Mouse (Mus musculus): ENCODE results near the gene Nap1l4. TPM values are rescaled to one million over a fixed set of nuclear protein-coding genes. Genes with fewer than 3 reads are reported as not detected.

The Nap1l4 gene
- polyA plus RNA-seq, 1 experiment from 2014 or later: 335 TPM

DNA sequence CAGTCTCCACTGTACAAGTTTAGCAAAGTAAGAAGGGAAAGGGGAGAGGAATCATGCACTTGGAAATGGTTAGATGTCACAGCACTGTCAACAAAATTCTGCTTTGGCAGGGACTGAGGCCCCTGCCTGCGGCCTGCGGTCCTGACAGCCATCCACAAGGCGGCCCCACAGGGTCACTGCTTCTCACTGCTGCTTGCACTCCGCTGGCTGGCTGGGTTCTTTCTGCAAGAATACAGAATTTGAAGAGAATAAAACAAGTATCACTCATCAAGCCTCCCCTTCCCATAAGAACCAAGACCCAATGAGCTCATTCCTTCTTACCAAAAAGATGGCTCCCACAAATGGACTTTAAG is 34.5 kb downstream of the Nap1l4 start:
- H3K9ac ChIP-seq (replicated peaks): no peak overlapping the region
- WGBS: 93% methylated on average over 4 of the region's 4 CpGs
- H3K36me3 ChIP-seq: peaks cover 76% of the 10 kb centered on the region
- no peak overlapping the region for H3K4me3 ChIP-seq (replicated peaks)
- ATAC-seq (ENCODE audit: insufficient number of reproducible peaks, insufficient read depth, low FRiP score, low TSS enrichment, low read depth): no peak
- H3K9me3 ChIP-seq: no peaks in the 10 kb centered on the region
- H3K27ac ChIP-seq: no peak overlapping the region
- no peak overlapping the region for H3K4me2 ChIP-seq
- no peaks in the 10 kb centered on the region for H3K27me3 ChIP-seq
- no peaks in the 10 kb centered on the region for H3K4me1 ChIP-seq (replicated peaks)

DNA sequence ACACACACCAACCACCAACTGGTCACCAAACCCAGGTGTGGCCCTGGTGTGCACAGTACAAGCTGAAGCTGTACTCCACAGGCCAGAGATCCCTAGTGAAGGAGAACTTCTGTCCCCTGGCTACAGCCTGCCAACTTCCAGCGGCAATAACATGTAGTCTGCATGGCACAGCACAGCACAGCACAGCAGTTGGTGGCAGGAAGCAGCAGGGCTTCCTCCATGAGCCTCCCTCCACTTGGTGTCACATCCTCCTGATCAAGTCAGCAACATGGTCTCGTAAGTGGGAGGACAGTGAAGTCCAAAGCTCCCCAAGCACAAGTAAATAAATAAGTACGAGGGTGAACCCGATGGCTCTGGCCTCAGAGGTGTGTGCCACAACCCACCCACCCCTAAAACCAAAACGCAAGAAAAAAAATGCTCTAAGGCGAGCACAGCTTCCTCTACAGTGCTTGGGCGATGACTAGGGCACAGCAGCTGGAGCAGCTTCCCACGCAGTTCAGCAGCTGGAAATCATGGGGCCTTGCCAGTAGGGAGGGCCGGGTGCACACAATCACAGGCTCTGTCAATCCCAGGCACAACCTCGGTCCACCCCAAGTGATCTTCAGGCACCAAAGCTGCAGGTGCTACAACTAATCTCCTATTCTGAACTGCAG is 35.0 kb downstream of the Nap1l4 start:
- WGBS: 88% methylated on average over 10 of the region's 10 CpGs
- H3K4me3 ChIP-seq (replicated peaks): no peak overlapping the region
- H3K27ac ChIP-seq: no peak overlapping the region
- no peak for ATAC-seq (ENCODE audit: insufficient number of reproducible peaks, insufficient read depth, low FRiP score, low TSS enrichment, low read depth)
- no peaks in the 10 kb centered on the region for H3K9me3 ChIP-seq
- no peak overlapping the region for H3K4me2 ChIP-seq
- no peaks in the 10 kb centered on the region for H3K4me1 ChIP-seq (replicated peaks)
- H3K27me3 ChIP-seq: no peaks in the 10 kb centered on the region
- H3K36me3 ChIP-seq: peaks cover 71% of the 10 kb centered on the region
- no peak overlapping the region for H3K9ac ChIP-seq (replicated peaks)

GRCm38 (mm10) chr7:143511335-143511712 is 37.6 kb downstream of the Nap1l4 start:
- no peak for ATAC-seq (ENCODE audit: insufficient number of reproducible peaks, insufficient read depth, low FRiP score, low TSS enrichment, low read depth)
- Histone ChIP-seq H3K4me2 (no peak overlapping the region), H3K4me1 (replicated peaks) (no peaks in the 10 kb centered on the region), H3K27ac (no peak overlapping the region), H3K9ac (replicated peaks) (no peak overlapping the region), H3K9me3 (no peaks in the 10 kb centered on the region), H3K27me3 (no peaks in the 10 kb centered on the region), H3K4me3 (replicated peaks) (no peak overlapping the region), H3K36me3 (peaks cover 45% of the 10 kb centered on the region)

DNA sequence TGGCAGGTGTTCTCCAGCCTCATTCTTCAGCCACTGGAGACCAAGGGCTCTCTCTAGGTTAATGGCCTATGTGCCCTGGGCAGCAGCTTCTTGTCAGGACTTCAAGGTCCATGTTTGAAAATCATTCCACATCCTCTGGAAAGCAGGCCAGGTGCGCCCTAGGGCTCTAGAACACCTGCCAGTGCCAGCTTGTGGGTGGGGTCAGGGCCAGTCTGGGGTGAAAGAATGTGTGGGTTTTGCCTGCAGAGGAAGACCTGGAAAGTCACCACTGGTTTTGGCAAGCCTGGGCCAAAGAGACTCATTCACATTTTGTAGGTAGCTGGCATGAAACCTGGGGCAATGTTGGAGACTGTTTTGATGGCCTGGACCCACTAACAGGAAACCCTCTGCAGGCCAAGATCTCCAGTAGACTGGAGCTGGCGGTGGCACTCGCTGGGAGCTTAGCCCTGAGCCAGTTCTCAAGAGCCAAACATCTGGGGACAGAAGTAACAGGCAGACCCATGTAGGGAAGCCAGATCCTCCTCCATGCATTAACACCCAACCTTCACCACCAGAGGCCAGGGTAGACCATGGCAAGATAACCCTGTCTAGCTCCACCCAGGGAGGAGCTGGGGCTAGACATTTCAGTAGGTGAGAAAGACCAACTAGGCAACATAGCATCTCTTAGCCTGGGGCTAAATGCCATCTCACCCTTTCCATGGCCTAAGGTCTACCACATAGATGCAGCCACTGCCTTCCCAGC is 38.1 kb downstream of the Nap1l4 start:
- no peak overlapping the region for H3K4me2 ChIP-seq
- peaks cover 40% of the 10 kb centered on the region for H3K36me3 ChIP-seq
- H3K4me3 ChIP-seq (replicated peaks): no peak overlapping the region
- WGBS: 91% methylated on average over 3 of the region's 3 CpGs
- no peak overlapping the region for H3K9ac ChIP-seq (replicated peaks)
- H3K9me3 ChIP-seq: no peaks in the 10 kb centered on the region
- H3K27ac ChIP-seq: no peak overlapping the region
- no peak for ATAC-seq (ENCODE audit: insufficient number of reproducible peaks, insufficient read depth, low FRiP score, low TSS enrichment, low read depth)
- no peaks in the 10 kb centered on the region for H3K27me3 ChIP-seq
- no peaks in the 10 kb centered on the region for H3K4me1 ChIP-seq (replicated peaks)

DNA sequence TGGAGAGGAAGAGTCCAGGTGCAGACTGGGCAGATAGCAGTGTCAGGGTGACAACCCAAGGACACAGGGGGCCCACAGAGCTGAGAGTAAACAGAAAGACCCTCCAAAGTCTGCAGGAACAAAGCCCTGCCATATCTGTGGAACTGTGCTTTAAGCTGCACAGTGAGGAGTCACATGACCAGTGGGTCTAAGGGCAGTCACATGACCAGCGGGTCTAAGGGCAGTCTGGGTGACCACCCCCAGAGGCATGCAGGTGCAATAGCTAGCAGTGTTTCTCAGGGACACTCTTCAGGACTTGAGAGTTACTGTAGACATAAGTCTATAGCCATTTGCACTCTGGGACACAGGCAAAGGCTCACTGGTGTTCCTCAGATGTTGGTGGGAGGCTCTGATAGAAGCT is 39.3 kb downstream of the Nap1l4 start:
- no peaks in the 10 kb centered on the region for H3K9me3 ChIP-seq
- peaks cover 28% of the 10 kb centered on the region for H3K36me3 ChIP-seq
- no peak overlapping the region for H3K9ac ChIP-seq (replicated peaks)
- no peak overlapping the region for H3K4me2 ChIP-seq
- ATAC-seq (ENCODE audit: insufficient number of reproducible peaks, insufficient read depth, low FRiP score, low TSS enrichment, low read depth): no peak
- no peaks in the 10 kb centered on the region for H3K4me1 ChIP-seq (replicated peaks)
- no peak overlapping the region for H3K27ac ChIP-seq
- peaks cover 7% of the 10 kb centered on the region for H3K27me3 ChIP-seq
- no peak overlapping the region for H3K4me3 ChIP-seq (replicated peaks)
- WGBS: 69% methylated on average over 1 of the region's 1 CpGs

- Histone ChIP-seq H3K9me3 (no peaks in the 10 kb centered on the region), H3K4me3 (replicated peaks) (no peak overlapping the region), H3K27me3 (peaks cover 36% of the 10 kb centered on the region), H3K27ac (no peak overlapping the region), H3K9ac (replicated peaks) (no peak overlapping the region), H3K36me3 (no peaks in the 10 kb centered on the region), H3K4me2 (no peak overlapping the region), H3K4me1 (replicated peaks) (peaks cover 2% of the 10 kb centered on the region)
- WGBS: 26% methylated on average over 7 of the region's 7 CpGs
- ATAC-seq (ENCODE audit: insufficient number of reproducible peaks, insufficient read depth, low FRiP score, low TSS enrichment, low read depth): no peak
These were observed 42.2 kb downstream of the Nap1l4 start for GRCm38 (mm10) chr7:143506675-143507074.

GRCm38 (mm10) chr7:143506271-143506670 is 42.6 kb downstream of the Nap1l4 start:
- no peaks in the 10 kb centered on the region for H3K9me3 ChIP-seq
- no peak for ATAC-seq (ENCODE audit: insufficient number of reproducible peaks, insufficient read depth, low FRiP score, low TSS enrichment, low read depth)
- no peak overlapping the region for H3K4me3 ChIP-seq (replicated peaks)
- 67% methylated on average over 7 of the region's 7 CpGs for WGBS
- H3K4me1 ChIP-seq (replicated peaks): peaks cover 4% of the 10 kb centered on the region
- H3K27ac ChIP-seq: no peak overlapping the region
- no peaks in the 10 kb centered on the region for H3K36me3 ChIP-seq
- no peak overlapping the region for H3K9ac ChIP-seq (replicated peaks)
- H3K4me2 ChIP-seq: no peak overlapping the region
- H3K27me3 ChIP-seq: peaks cover 40% of the 10 kb centered on the region

GRCm38 (mm10) chr7:143505823-143506222 is 43.1 kb downstream of the Nap1l4 start:
- Histone ChIP-seq H3K36me3 (no peaks in the 10 kb centered on the region), H3K9ac (replicated peaks) (no peak overlapping the region), H3K4me3 (replicated peaks) (no peak overlapping the region), H3K27me3 (peaks cover 45% of the 10 kb centered on the region), H3K9me3 (no peaks in the 10 kb centered on the region), H3K27ac (no peak overlapping the region), H3K4me1 (replicated peaks) (peaks cover 4% of the 10 kb centered on the region), H3K4me2 (no peak overlapping the region)
- WGBS: 26% methylated on average over 11 of the region's 11 CpGs
- ATAC-seq (ENCODE audit: insufficient number of reproducible peaks, insufficient read depth, low FRiP score, low TSS enrichment, low read depth): no peak

DNA sequence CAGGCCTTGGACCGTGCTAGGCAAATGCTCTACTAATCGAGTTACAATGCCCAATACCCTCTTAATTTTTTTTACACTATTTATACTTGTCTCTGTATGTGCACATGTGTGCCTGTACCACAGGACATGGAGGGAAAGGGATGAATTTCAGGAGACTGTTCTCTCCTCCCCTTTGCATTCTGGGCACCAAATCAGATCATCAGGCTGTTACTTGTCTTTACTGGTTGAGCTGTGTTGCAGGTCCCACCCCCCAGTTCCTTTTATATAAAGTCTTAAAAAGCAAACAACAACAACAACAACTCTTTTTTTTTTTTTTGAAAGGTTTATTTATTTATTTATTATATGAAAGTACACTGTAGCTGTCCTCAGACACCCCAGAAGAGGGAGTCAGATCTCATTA is 43.5 kb downstream of the Nap1l4 start:
- Histone ChIP-seq H3K9me3 (no peaks in the 10 kb centered on the region), H3K4me3 (replicated peaks) (no peak overlapping the region), H3K4me2 (no peak overlapping the region), H3K9ac (replicated peaks) (no peak overlapping the region), H3K36me3 (no peaks in the 10 kb centered on the region), H3K4me1 (replicated peaks) (peaks cover 4% of the 10 kb centered on the region), H3K27ac (no peak overlapping the region), H3K27me3 (peaks cover 49% of the 10 kb centered on the region)
- no peak for ATAC-seq (ENCODE audit: insufficient number of reproducible peaks, insufficient read depth, low FRiP score, low TSS enrichment, low read depth)
- 92% methylated on average over 2 of the region's 2 CpGs for WGBS

DNA sequence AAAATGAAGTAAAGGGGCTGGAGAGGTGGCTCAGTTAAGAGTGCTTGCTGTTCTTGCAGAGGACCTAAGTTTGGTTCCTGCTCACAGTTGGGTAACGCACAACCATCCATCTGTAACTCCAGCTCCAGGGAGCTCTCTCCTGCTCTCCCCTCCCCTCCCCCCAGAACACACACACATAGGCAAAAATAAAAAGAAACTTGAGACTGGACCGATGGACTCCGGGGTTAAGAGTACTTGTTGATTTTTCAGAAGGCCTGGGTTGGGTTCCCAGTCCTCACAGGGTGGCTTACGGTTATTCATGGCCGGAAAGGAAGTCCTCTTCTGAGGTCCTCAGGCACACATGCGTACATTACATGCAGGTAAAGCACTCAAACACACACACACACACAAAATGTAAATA is 45.0 kb downstream of the Nap1l4 start:
- H3K9ac ChIP-seq (replicated peaks): no peak overlapping the region
- peaks cover 63% of the 10 kb centered on the region for H3K27me3 ChIP-seq
- no peak for ATAC-seq (ENCODE audit: insufficient number of reproducible peaks, insufficient read depth, low FRiP score, low TSS enrichment, low read depth)
- H3K27ac ChIP-seq: no peak overlapping the region
- H3K36me3 ChIP-seq: no peaks in the 10 kb centered on the region
- no peaks in the 10 kb centered on the region for H3K9me3 ChIP-seq
- no peak overlapping the region for H3K4me2 ChIP-seq
- H3K4me1 ChIP-seq (replicated peaks): peaks cover 4% of the 10 kb centered on the region
- WGBS: 86% methylated on average over 6 of the region's 6 CpGs
- H3K4me3 ChIP-seq (replicated peaks): no peak overlapping the region

DNA sequence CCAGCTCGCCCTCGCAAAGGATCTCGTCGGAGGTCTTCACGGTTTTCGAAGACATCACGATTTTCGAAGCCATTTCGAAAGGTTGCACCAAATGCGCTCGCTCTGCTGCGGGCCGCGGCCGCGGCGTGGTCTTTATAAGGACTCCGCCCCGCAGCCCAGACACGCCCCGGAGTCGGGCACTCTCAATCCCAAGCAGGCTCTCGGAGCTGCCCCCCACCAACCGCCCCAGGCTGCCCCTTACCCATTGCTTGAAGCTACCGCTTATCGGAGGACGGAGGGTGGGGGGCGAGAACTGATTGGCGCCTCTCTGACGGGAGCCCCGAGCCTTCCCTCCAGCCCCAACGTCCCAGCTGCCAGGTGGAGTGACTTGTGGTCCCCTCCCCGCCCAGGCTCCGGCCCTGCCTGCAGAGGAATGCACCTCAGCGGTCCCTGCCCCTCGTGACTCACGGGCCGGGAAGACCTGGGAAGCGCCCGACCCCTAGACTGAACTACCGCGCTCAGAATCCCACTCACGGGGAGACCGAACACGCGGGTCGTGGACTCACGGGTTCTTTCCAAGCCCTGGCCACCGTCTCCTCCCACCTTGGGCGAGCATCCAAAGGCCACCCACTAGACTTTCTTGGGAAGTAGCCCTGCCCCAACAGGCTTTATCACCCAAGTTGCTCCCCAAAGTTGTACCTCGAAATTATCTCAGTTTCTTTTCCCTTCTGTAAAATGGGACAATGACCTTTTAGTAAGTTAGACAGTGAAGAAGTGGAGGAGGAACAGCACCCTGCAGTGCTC is 46.3 kb downstream of the Nap1l4 start, which contains the start of gene Phlda2:
Gene Phlda2 (minus strand): TSS at position 733 of the 783 bp plus-strand sequence.
- peak within 1 kb of the TSS; percentile 43 for H3K4me3 ChIP-seq (replicated peaks)
- peaks cover 4% of the 10 kb centered on the region for H3K4me1 ChIP-seq (replicated peaks)
- H3K36me3 ChIP-seq: no peaks in the 10 kb centered on the region
- no peak within 1 kb of the TSS for H3K27ac ChIP-seq
- peak; percentile 43; the same call in 1 of the 2 replicates for ATAC-seq (ENCODE audit: insufficient number of reproducible peaks, insufficient read depth, low FRiP score, low TSS enrichment, low read depth)
- H3K4me2 ChIP-seq: peak within 1 kb of the TSS; percentile 76
- H3K9ac ChIP-seq (replicated peaks): peak within 1 kb of the TSS; percentile 50
- H3K27me3 ChIP-seq: peaks cover 75% of the 10 kb centered on the region
- WGBS: 3% methylated on average over 51 of the region's 51 CpGs
- H3K9me3 ChIP-seq: no peaks in the 10 kb centered on the region

Data from limb, embryonic 12.5 days (tissue).